Mouse (Mus musculus): ENCODE data around the gene Thsd1.

GRCm38 (mm10) chr8:22260091-22260722, 33.1 kb downstream of the Thsd1 start:
- TF ChIP-seq POLR2A (IDR thresholded peaks at IDR 0.05; ENCODE audit: low read depth, low read length) (no peak), CTCF (conservative IDR thresholded peaks at IDR 0.05; ENCODE audit: insufficient read depth, insufficient read length, low read depth, low read length) (no peak)

Data from kidney, adult 2 months (tissue).